Mouse (Mus musculus) hindbrain, postnatal 0 days (tissue): Measurements from ENCODE around the gene Golga3. TPM values are rescaled to one million over a fixed set of nuclear protein-coding genes. Genes with fewer than 3 reads are reported as not detected.
A peak's percentile ranks its signal among the peaks of the same experiment; 100 is the strongest.

Experiments
- ATAC-seq: fragments of 200-750 bp; cut with Nextera tagmentation; 2 replicates; pipeline ENCODE4 v1.8.0; 2017; ENCODE audit warnings: mild to moderate bottlenecking, moderate TSS enrichment, moderate library complexity
- DNase-seq: peaks from one replicate; pipeline ENCODE4 v3.0.0-alpha.2; 2015; ENCODE audit warnings: low spot score
- H3K27ac ChIP-seq: fragments of 300-500 bp; sonication (generic); 2 replicates; pipeline ENCODE4 v1.5.1; 2014; ENCODE audit warnings: mild to moderate bottlenecking
- H3K27me3 ChIP-seq: fragments of 300-500 bp; sonication (generic); 2 replicates; pipeline ENCODE4 v1.6.1; 2014; ENCODE audit warnings: low read length, mixed read lengths; ENCODE audit not compliant: insufficient read depth
- H3K36me3 ChIP-seq: fragments of 300-500 bp; sonication (generic); 2 replicates; pipeline ENCODE4 v1.6.1; 2014; ENCODE audit warnings: low read length, mixed read lengths; ENCODE audit not compliant: insufficient read depth
- H3K4me1 ChIP-seq: fragments of 300-500 bp; sonication (generic); 2 replicates; pipeline ENCODE4 v1.6.1; 2014; ENCODE audit warnings: antibody characterized with exemption, low read length, mixed read lengths; ENCODE audit not compliant: insufficient read depth
- H3K4me2 ChIP-seq: fragments of 300-500 bp; sonication (generic); 2 replicates; pipeline ENCODE4 v1.6.1; 2014; ENCODE audit warnings: low read depth, mild to moderate bottlenecking, low read length, moderate library complexity, mixed read lengths
- H3K4me3 ChIP-seq: fragments of 300-500 bp; sonication (generic); 2 replicates; pipeline ENCODE4 v1.5.1; 2014; ENCODE audit warnings: low read length
- H3K9ac ChIP-seq: fragments of 300-500 bp; sonication (generic); replicated peaks from 2 replicates; pipeline ENCODE4 v1.6.1; 2014; ENCODE audit warnings: mild to moderate bottlenecking, low read length, moderate library complexity, mixed read lengths
- H3K9me3 ChIP-seq: fragments of 300-500 bp; sonication (generic); 2 replicates; pipeline ENCODE4 v1.6.1; 2016; ENCODE audit warnings: low read length, mixed read lengths
- CTCF ChIP-seq: IDR thresholded peaks from 2 replicates; pipeline ENCODE4 v1.5.1; 2016; ENCODE audit warnings: antibody characterized with exemption, control low read depth, low read depth
- WGBS: fragments of 180-500 bp; shearing (Covaris S2); extraction: QIAGEN DNeasy Blood & Tissue Kit; methylation state at CpG from one replicate; pipeline ENCODE4 v1.1.7; 2014; 5-methylcytosine and 5-hydroxymethylcytosine counted together
- polyA plus RNA-seq: library from polyadenylated mRNA; unstranded; fragments of >200 nt; fragmentation: Nextera tagmentation; extraction: Ambion mirVana; gene quantifications from 2 replicates; pipeline ENCODE4 v1.2.1, GENCODE M21; 2015
- total RNA-seq: library from RNA; depleted of rRNA; stranded (reverse); fragments of >200 nt; gene quantifications from 2 replicates; pipeline ENCODE4 v1.2.3, GENCODE M21; 2014; rRNA removed

The Golga3 gene
- total and polyA plus RNA-seq, 2 experiments from 2014 or later = 13.9 to 18.0 TPM

DNA sequence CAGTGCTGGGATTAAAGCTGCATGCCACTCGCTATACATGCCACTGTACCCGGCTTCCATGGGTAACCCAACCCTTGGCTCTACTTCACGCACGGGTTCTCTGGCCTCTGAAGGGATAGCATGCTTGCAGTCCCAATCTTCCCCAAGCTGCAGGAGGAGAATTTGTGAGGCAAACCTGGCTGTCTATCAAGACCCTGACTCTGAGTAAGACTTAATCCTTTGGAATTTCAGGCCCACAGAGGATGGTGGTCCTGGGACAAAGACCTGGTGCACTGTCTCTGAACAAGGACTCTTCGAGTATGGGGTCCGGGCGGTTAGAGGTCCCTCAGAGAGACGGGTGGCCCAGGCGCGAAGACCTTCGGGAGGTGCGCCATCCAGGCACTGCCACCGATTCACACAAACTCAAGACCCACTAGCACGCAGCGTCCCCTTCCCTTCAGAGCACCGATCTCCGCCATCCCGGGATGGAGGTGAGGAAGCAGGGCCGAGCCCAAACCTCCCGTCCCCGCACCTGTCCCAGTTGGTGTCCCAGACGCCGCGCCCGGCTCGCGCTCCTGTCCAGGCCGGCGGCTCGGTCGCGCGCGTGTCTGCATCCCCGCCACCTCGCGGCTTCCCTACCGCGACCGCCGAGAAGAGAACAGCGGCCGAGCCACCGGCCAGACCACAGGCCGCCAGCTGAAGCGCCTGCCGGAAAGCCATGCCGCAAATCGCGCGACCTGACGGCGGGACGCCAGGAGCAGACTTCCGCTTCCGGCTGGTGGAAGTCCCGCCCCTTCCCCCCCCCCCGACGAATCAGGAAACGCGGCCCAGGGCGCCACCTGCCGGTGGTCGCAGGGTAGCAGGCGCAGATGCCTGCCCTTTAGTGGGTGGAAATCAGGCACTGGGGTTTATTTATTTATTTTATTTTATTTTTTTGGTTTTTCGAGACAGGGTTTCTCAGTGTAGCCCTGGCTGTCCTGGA lies 92.9 kb downstream of the Golga3 start, which contains the start of gene Pgam5:
Gene Pgam5 (minus strand): TSS at position 773 of the 961 bp plus-strand sequence.
- peak; percentile 83 for TF ChIP-seq CTCF
- no peaks in the 10 kb centered on the region for H3K27me3 ChIP-seq
- H3K9ac ChIP-seq = peak within 1 kb of the TSS; percentile 93
- H3K4me2 ChIP-seq = peak within 1 kb of the TSS; percentile 60
- WGBS = under 1% methylated on average over 60 of the region's 66 CpGs
- no peaks in the 10 kb centered on the region for H3K9me3 ChIP-seq
- peak within 1 kb of the TSS; percentile 93 for H3K4me3 ChIP-seq
- peak within 1 kb of the TSS; percentile 80 for H3K27ac ChIP-seq
- ATAC-seq (peak; percentile 94), DNase-seq (peak; percentile 95)
- peaks cover 19% of the 10 kb centered on the region for H3K36me3 ChIP-seq
- H3K4me1 ChIP-seq = peaks cover 4% of the 10 kb centered on the region; the same call in 1 of the 2 replicates

DNA sequence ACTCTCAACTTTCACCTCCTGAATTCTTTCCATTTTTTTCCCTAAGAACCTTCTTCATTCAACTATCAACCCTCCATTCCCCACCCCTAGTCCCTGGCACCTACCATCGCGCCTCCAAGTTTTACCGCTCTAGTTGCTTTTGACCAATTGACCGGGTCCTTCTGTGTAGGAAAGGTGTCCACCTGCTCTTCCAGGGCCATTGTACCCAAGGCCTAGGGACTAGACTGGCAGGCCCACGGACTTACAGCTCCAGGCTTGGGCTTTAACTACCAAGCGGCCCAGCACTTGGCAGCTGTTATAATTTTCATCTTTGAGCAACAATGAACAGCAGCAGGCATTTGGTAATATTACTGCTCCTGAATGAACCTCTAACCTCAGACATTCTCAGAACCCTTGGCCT lies 93.7 kb downstream of the Golga3 start:
- WGBS = 91% methylated on average over 6 of the region's 6 CpGs
- no peak overlapping the region for H3K9ac ChIP-seq
- H3K4me1 ChIP-seq = peaks cover 4% of the 10 kb centered on the region; the same call in 1 of the 2 replicates
- ATAC-seq = no peak
- TF ChIP-seq CTCF = no peak
- no peak overlapping the region for H3K4me3 ChIP-seq
- H3K27me3 ChIP-seq = no peaks in the 10 kb centered on the region
- no peak for DNase-seq
- H3K4me2 ChIP-seq = peak overlapping the region; percentile 27; the same call in 1 of the 2 replicates
- no peaks in the 10 kb centered on the region for H3K9me3 ChIP-seq
- no peak overlapping the region for H3K27ac ChIP-seq
- peaks cover 10% of the 10 kb centered on the region for H3K36me3 ChIP-seq

DNA sequence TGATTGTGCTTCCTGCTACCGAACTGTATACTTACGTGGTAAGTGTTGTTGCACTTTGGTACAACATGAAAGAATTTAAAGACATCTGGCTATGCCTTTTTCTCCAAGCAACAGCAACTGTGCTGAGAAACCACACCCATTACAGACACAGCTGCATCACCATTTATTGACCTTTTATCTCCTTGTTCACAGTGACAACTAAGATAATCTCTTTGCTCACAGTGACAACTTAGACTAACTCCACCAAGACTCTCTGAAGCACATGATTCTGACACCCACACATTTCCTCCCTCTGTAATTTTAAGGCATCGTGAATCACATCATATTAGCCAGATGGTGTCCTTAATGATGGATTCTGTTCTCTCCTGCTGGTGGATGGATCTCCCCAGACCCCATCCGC lies 97.6 kb downstream of the Golga3 start:
- Histone ChIP-seq H3K27ac (no peak overlapping the region), H3K4me3 (no peak overlapping the region), H3K36me3 (no peaks in the 10 kb centered on the region), H3K9me3 (no peaks in the 10 kb centered on the region), H3K9ac (no peak overlapping the region), H3K27me3 (no peaks in the 10 kb centered on the region), H3K4me2 (no peak overlapping the region), H3K4me1 (no peaks in the 10 kb centered on the region)
- DNase-seq = no peak
- no peak for TF ChIP-seq CTCF
- no peak for ATAC-seq
- WGBS = 80% methylated on average over 4 of the region's 4 CpGs

DNA sequence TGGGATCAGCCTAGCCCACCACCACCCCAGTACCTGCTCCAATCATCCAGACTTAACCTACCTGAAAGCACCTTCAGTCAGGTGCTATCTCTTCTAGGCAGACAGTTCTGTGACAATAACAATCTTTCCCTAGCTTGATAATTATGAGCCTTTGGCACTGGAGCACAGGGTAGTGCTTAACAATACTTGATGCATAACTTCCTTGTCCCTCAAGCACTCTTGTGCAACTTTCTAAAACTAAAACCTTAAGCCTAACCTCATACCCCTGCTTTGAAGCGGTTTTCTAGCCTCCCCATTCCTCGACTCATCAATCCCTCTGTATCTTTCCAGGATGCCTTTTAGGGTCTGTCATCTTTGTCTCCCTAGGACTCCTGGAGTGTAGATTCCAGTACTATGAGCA lies 98.3 kb downstream of the Golga3 start:
- H3K4me2 ChIP-seq = no peak overlapping the region
- no peak for DNase-seq
- 70% methylated on average over 2 of the region's 2 CpGs for WGBS

More for the DNA sequence above, 98.3 kb downstream of the Golga3 start:
- H3K4me3 ChIP-seq = no peak overlapping the region
- H3K9me3 ChIP-seq = no peaks in the 10 kb centered on the region
- ATAC-seq = no peak
- H3K4me1 ChIP-seq = no peaks in the 10 kb centered on the region
- H3K27me3 ChIP-seq = no peaks in the 10 kb centered on the region
- TF ChIP-seq CTCF = no peak
- no peak overlapping the region for H3K27ac ChIP-seq
- no peaks in the 10 kb centered on the region for H3K36me3 ChIP-seq
- no peak overlapping the region for H3K9ac ChIP-seq

Other genes starting within 250 kb of the Golga3 start
- gene Zfp932, start 180.2 kb upstream of the Golga3 start, total RNA-seq = 11.6 and 11.7 TPM in 2 replicates
- 19.0 and 19.9 TPM in 2 replicates for gene Zfp932, start 180.2 kb upstream of the Golga3 start, polyA plus RNA-seq
- 1.2 TPM in 1 of 2 replicates, not detected in the other for gene Gm17655, start 104.2 kb upstream of the Golga3 start, total RNA-seq
- gene Gm17655, start 104.2 kb upstream of the Golga3 start, polyA plus RNA-seq = 1.5 and 2.9 TPM in 2 replicates
- gene Gm35315, start 82.3 kb upstream of the Golga3 start, total RNA-seq = 0.37 TPM in 1 of 2 replicates, not detected in the other
- 0.30 and 0.33 TPM in 2 replicates for gene Gm35315, start 82.3 kb upstream of the Golga3 start, polyA plus RNA-seq
- 14.4 and 22.8 TPM in 2 replicates for gene Plcxd1, start 76.7 kb upstream of the Golga3 start, total RNA-seq
- 8.6 and 8.7 TPM in 2 replicates for gene Plcxd1, start 76.7 kb upstream of the Golga3 start, polyA plus RNA-seq
- gene Gtpbp6, start 68.5 kb upstream of the Golga3 start, total RNA-seq = 77.1 and 90.3 TPM in 2 replicates
- gene Gtpbp6, start 68.5 kb upstream of the Golga3 start, polyA plus RNA-seq = 55.9 and 61.6 TPM in 2 replicates
- 6.1 and 7.2 TPM in 2 replicates for gene Zfp605, start 66.6 kb upstream of the Golga3 start, total RNA-seq
- gene Zfp605, start 66.6 kb upstream of the Golga3 start, polyA plus RNA-seq = 14.3 and 14.5 TPM in 2 replicates
- 49.5 and 66.3 TPM in 2 replicates for gene Chfr, start 40.9 kb upstream of the Golga3 start, total RNA-seq
- 52.3 and 55.8 TPM in 2 replicates for gene Chfr, start 40.9 kb upstream of the Golga3 start, polyA plus RNA-seq
- gene Ankle2, start 54.3 kb downstream of the Golga3 start, total RNA-seq = 21.2 and 25.0 TPM in 2 replicates
- gene Ankle2, start 54.3 kb downstream of the Golga3 start, polyA plus RNA-seq = 19.6 and 20.5 TPM in 2 replicates
- gene Pgam5, start 93.2 kb downstream of the Golga3 start, total RNA-seq = 117 and 129 TPM in 2 replicates
- gene Pgam5, start 93.2 kb downstream of the Golga3 start, polyA plus RNA-seq = 95.4 and 106 TPM in 2 replicates
- gene Pxmp2, start 109.5 kb downstream of the Golga3 start, total RNA-seq = 14.3 and 17.0 TPM in 2 replicates
- 19.5 and 20.8 TPM in 2 replicates for gene Pxmp2, start 109.5 kb downstream of the Golga3 start, polyA plus RNA-seq
- 15.8 and 17.1 TPM in 2 replicates for gene Pole, start 109.6 kb downstream of the Golga3 start, total RNA-seq
- gene Pole, start 109.6 kb downstream of the Golga3 start, polyA plus RNA-seq = 4.8 and 6.5 TPM in 2 replicates
- 11.9 and 12.8 TPM in 2 replicates for gene P2rx2, start 166.5 kb downstream of the Golga3 start, total RNA-seq
- 11.5 and 11.8 TPM in 2 replicates for gene P2rx2, start 166.5 kb downstream of the Golga3 start, polyA plus RNA-seq
- not detected in 2 replicates for gene Lrcol1, start 168.0 kb downstream of the Golga3 start, total RNA-seq
- gene Lrcol1, start 168.0 kb downstream of the Golga3 start, polyA plus RNA-seq = 0.28 TPM in 1 of 2 replicates, not detected in the other